ENCODE assay signal across 9 mouse cellular contexts in the genomic region with DNA sequence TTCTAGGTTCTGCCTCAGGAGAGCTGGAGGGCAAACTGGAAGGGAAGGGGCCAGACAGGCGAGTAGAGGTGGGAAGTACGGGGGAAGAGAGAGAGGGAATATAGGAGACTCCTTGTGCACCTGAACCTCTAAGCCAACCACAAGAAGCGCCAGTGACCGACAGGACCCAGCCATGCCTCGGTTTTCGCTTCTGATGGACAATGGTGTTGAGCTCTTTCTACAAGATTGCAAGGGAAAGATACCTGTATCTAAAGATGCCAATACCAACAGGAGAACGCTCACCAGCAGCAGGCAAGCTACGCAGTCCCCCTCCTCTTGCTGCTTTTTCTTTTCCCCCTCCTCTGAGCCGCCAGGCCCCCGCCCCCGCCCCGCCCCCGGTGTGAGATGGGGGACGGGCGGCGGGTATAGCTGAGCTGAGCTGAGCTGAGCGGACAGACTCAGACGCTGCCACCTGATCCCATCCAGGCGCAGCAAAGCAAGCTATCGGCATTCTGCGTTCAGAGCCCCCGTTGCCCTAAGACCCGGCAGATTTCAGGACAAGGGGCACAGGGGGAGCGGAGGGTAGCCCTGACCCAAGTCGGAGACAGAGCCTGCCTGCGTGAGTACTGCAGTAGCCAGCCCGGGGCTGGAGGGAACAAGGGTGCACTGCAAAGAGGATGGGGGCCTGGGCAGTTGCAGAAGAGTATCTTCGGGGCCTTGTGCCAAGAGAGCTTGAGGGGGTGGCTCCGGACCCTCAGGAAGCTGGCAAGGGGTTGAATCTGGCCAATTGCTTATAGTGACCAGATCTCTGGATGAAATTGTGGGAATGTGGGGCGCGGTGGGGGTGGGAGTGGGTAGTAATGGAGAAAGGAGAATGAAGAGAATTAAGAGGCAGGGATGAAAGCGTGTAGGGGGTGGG. TPM values are rescaled to one million over a fixed set of nuclear protein-coding genes. Genes with fewer than 3 reads are reported as not detected.
DNase-seq lines count a peak whose midpoint lies in the region; TF ChIP-seq lines count a peak whose summit lies in the region.
"Had no signal": no experiment of that assay in that cellular context is flagged by ENCODE, and none has a peak within 500 bp of the region (broad histone marks: within the 10 kb centered on the region; RNA-seq: fewer than 3 reads in every experiment).

TSS of gene Gal3st3 (plus strand) at position 429 of the 898 bp plus-strand sequence.

- TF ChIP-seq CTCF in cerebellum, adult 2 months (IDR thresholded peaks at IDR 0.05; ENCODE audit: borderline replicate concordance, insufficient read depth, low read depth, low read length) = no peak

- TF ChIP-seq POLR2A in cerebellum, adult 2 months (IDR thresholded peaks at IDR 0.05; ENCODE audit: borderline replicate concordance, insufficient read depth, low read length) = peak; percentile 53

- 1% methylated on average over 32 of the region's 32 CpGs for WGBS in cerebellum, adult 2 months
- 7% methylated on average over 32 of the region's 32 CpGs for WGBS in heart, embryonic 10.5 days

- peak within 1 kb of the TSS; percentile 71 for H3K27ac ChIP-seq in cerebellum, adult 2 months (ENCODE audit: insufficient read depth, low read length)
- H3K27ac ChIP-seq in heart, embryonic 10.5 days = peak within 1 kb of the TSS; percentile 82

- H3K4me1 ChIP-seq in cerebellum, adult 2 months (ENCODE audit: control insufficient read depth, insufficient read depth, low read length) = peaks cover 10% of the 10 kb centered on the region
- peaks cover 53% of the 10 kb centered on the region for H3K4me1 ChIP-seq in heart, embryonic 10.5 days

- peaks cover 10% of the 10 kb centered on the region for H3K36me3 ChIP-seq in heart, embryonic 10.5 days

- H3K9me3 ChIP-seq in heart, embryonic 10.5 days = no peaks in the 10 kb centered on the region

- peak within 1 kb of the TSS; percentile 95 for H3K4me3 ChIP-seq in cerebellum, adult 2 months (replicated peaks; ENCODE audit: insufficient read depth, low read depth, low read length)
- H3K4me3 ChIP-seq in heart, embryonic 10.5 days = peak within 1 kb of the TSS; percentile 64

- DNase-seq in frontal cortex, adult 2 months (ENCODE audit: extremely low spot score in 1 of 2, low spot score in 1 of 2) = peak in 1 of 2 experiments; percentile 68
- no peak for DNase-seq in frontal cortex, postnatal 25 days (ENCODE audit: low spot score in 2 of 2)
- DNase-seq in cerebellum, adult 2 months = peak; percentile 58 to 71
- DNase-seq in heart, embryonic 10.5 days (ENCODE audit: low spot score) = no peak
- DNase-seq in layer of hippocampus, postnatal 36 days = peak; percentile 61 to 71
- peak; percentile 62 for DNase-seq in neural tube, embryonic 10.5 days (ENCODE audit: extremely low spot score, low spot score)
- DNase-seq in c-Kit-positive CD71-positive TER-119-positive erythroid progenitor cells, embryonic 14.5 days (ENCODE audit: low spot score) = no peak
- DNase-seq in ovary, adult 18-20 months (ENCODE audit: low spot score) = no peak

- no peaks in the 10 kb centered on the region for H3K27me3 ChIP-seq in cerebellum, adult 2 months (ENCODE audit: control insufficient read depth, insufficient read depth, low read length)
- 0 out of 2 replicates have a peak, but pooled peaks cover 4% of the 10 kb centered on the region for H3K27me3 ChIP-seq in heart, embryonic 10.5 days (ENCODE audit: insufficient read depth, poor library complexity, severe bottlenecking)

RNA-seq across cellular contexts. Expression of gene Gal3st3, which starts in this region (rescaled TPM):
- 61.5 and 70.3 TPM in 2 replicates for polyA plus RNA-seq in frontal cortex, adult 2 months (2012; rRNA removed)
- 49.2 and 55.9 TPM in 2 replicates for polyA plus RNA-seq in cerebellum, adult 2 months (2012; rRNA removed)
- 2.8 and 4.5 TPM in 2 replicates for polyA plus RNA-seq in heart, embryonic 10.5 days (2016; fragmentation: Nextera tagmentation; extraction: Ambion mirVana)
- 100 to 1,000 TPM; 110 TPM for total RNA-seq in layer of hippocampus, postnatal 36 days (2021)
- polyA plus RNA-seq: small intestine, adult 2 months had no signal

Comparison
In these comparisons a context has a peak if more than half of its experiments do, and no peak if none do; other contexts are left out.
1. DNase-seq: peak in cerebellum, adult 2 months (2 of 2), layer of hippocampus, postnatal 36 days (2 of 2) and neural tube, embryonic 10.5 days (single experiment); none in frontal cortex, postnatal 25 days (0 of 2), heart, embryonic 10.5 days (single experiment), c-Kit-positive CD71-positive TER-119-positive erythroid progenitor cells, embryonic 14.5 days (single experiment) and ovary, adult 18-20 months (single experiment).